Mouse (Mus musculus): ENCODE data around the gene Camta1. TPM values are rescaled to one million over a fixed set of nuclear protein-coding genes. Genes with fewer than 3 reads are reported as not detected.
A peak's percentile ranks its signal among the peaks of the same experiment; 100 is the strongest.

The Camta1 gene
- total and polyA plus RNA-seq, 2 experiments from 2014 or later, result 127 to 145 TPM

DNA sequence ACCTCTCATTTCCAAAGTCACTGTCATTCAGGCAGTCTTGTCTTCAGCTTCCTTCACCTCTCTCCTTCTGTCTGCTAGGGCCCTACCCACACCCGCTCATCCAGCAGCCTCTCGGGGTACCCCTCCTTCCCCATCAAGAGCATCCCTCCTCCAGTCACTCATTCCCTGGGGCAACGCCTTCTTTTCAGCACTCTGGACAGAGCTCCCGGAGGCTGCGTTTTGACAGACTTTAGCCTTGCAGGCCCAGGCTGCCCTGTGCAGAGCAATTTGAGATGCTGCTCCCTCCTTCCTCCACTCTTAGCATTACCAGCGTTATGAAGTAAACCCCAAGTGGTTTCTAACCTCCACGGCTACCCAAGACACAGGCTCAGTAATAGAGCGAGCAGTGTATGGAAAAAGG is 675.2 kb downstream of the Camta1 start:
- Histone ChIP-seq H3K4me1 (ENCODE audit: insufficient read depth, low read length) (no peaks in the 10 kb centered on the region), H3K27me3 (ENCODE audit: insufficient read depth, low read length) (no peaks in the 10 kb centered on the region), H3K27ac (peak overlapping the region; percentile 41; the same call in 1 of the 2 replicates), H3K36me3 (ENCODE audit: insufficient read depth, low read length) (no peaks in the 10 kb centered on the region), H3K9me3 (ENCODE audit: low read length) (no peaks in the 10 kb centered on the region), H3K4me3 (ENCODE audit: low read length) (no peak overlapping the region), H3K9ac (replicated peaks; ENCODE audit: low read length) (no peak overlapping the region), H3K4me2 (ENCODE audit: low read depth, low read length) (no peak overlapping the region)
- DNase-seq (ENCODE audit: low spot score) (peak; percentile 67), ATAC-seq (peak; percentile 66)
- no peak for TF ChIP-seq CTCF (IDR thresholded peaks at IDR 0.05; ENCODE audit: low read depth)
- 8% methylated on average over 8 of the region's 8 CpGs for WGBS

DNA sequence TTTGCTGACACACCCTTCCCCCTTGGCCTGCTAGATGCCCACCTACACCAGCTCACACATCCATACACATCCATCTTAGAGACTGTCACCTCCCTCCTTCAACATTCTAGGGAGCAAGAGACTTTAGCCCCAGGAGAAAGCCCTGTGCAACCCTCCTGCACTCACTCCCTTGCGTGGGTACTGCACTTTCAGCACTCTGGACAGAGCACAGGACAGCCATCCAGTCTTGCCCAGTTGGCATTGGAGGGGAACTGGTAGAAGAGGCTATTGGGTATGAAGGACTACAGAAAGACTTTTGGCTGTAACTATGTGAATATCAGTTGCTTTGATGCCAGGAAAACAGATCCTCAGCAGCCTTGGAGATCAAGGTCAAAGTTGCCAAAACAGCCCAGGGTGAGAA is 675.9 kb downstream of the Camta1 start:
- H3K4me1 ChIP-seq (ENCODE audit: insufficient read depth, low read length), result 0 out of 2 replicates have a peak, but pooled peaks cover 4% of the 10 kb centered on the region
- WGBS, result 26% methylated on average over 1 of the region's 1 CpGs
- TF ChIP-seq CTCF (IDR thresholded peaks at IDR 0.05; ENCODE audit: low read depth), result no peak

DNA sequence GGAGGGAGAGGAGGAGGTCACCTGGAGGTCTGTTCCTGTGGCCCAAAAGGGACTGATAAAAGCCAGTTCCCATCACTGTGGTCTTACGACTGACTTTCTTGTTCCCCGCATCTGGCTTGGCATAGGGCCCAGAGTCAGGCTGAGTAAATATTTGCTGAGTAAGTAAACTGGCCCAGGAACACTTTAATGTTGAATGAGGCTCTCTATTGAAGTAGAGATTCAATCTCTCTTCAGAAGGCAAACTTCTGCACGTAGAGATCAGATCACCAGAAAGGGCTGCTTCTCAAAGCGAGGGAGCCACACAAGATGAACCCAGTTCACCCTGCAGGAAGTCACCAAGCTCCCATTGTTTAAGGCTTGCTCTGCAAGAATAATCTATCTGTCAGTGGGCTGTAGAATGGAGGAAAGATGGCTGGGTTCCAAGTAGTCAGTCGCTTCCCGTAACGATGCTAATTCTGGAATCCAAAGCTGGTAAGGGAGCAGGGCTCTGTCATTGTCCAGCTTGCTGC is 681.2 kb downstream of the Camta1 start:
- Histone ChIP-seq H3K9me3 (ENCODE audit: low read length) (no peaks in the 10 kb centered on the region), H3K9ac (replicated peaks; ENCODE audit: low read length) (no peak overlapping the region), H3K4me1 (ENCODE audit: insufficient read depth, low read length) (peaks cover 24% of the 10 kb centered on the region), H3K27me3 (ENCODE audit: insufficient read depth, low read length) (no peaks in the 10 kb centered on the region), H3K4me2 (ENCODE audit: low read depth, low read length) (no peak overlapping the region), H3K4me3 (ENCODE audit: low read length) (no peak overlapping the region), H3K27ac (no peak overlapping the region), H3K36me3 (ENCODE audit: insufficient read depth, low read length) (no peaks in the 10 kb centered on the region)
- TF ChIP-seq CTCF (IDR thresholded peaks at IDR 0.05; ENCODE audit: low read depth), result no peak
- no peak for ATAC-seq
- 20% methylated on average over 7 of the region's 7 CpGs for WGBS
- peak; percentile 58 for DNase-seq (ENCODE audit: low spot score)

More for the DNA sequence above, 675.9 kb downstream of the Camta1 start:
- no peak for DNase-seq (ENCODE audit: low spot score)
- Histone ChIP-seq H3K27me3 (ENCODE audit: insufficient read depth, low read length) (no peaks in the 10 kb centered on the region), H3K4me2 (ENCODE audit: low read depth, low read length) (no peak overlapping the region), H3K4me3 (ENCODE audit: low read length) (no peak overlapping the region), H3K27ac (no peak overlapping the region), H3K9ac (replicated peaks; ENCODE audit: low read length) (no peak overlapping the region), H3K9me3 (ENCODE audit: low read length) (no peaks in the 10 kb centered on the region), H3K36me3 (ENCODE audit: insufficient read depth, low read length) (no peaks in the 10 kb centered on the region)
- no peak for ATAC-seq

DNA sequence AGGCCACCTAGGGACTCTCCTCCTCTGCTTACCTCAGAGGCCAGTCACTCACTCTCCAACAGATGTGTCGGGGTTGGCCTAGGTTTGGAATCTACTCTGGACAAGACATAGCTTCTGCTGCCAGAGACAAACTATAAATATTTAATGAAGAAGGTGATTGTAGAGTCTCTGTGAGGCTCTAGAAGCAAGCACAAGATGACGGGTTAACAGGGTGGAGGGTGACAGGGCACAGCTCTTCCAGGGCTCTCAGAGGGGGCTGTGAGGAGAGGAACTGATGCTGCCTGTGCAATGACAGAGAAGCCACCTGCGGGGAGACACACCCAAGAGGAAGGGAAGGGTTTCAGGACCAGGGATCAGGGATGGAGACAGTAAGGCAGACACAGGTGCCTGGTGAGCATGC is 682.0 kb downstream of the Camta1 start:
- no peaks in the 10 kb centered on the region for H3K9me3 ChIP-seq (ENCODE audit: low read length)
- no peaks in the 10 kb centered on the region for H3K36me3 ChIP-seq (ENCODE audit: insufficient read depth, low read length)
- no peak for DNase-seq (ENCODE audit: low spot score)
- no peak for TF ChIP-seq CTCF (IDR thresholded peaks at IDR 0.05; ENCODE audit: low read depth)
- peaks cover 24% of the 10 kb centered on the region for H3K4me1 ChIP-seq (ENCODE audit: insufficient read depth, low read length)
- no peak overlapping the region for H3K27ac ChIP-seq
- WGBS, result 39% methylated on average over 3 of the region's 3 CpGs
- no peak overlapping the region for H3K4me3 ChIP-seq (ENCODE audit: low read length)
- H3K9ac ChIP-seq (replicated peaks; ENCODE audit: low read length), result no peak overlapping the region
- no peaks in the 10 kb centered on the region for H3K27me3 ChIP-seq (ENCODE audit: insufficient read depth, low read length)
- no peak for ATAC-seq
- H3K4me2 ChIP-seq (ENCODE audit: low read depth, low read length), result no peak overlapping the region

DNA sequence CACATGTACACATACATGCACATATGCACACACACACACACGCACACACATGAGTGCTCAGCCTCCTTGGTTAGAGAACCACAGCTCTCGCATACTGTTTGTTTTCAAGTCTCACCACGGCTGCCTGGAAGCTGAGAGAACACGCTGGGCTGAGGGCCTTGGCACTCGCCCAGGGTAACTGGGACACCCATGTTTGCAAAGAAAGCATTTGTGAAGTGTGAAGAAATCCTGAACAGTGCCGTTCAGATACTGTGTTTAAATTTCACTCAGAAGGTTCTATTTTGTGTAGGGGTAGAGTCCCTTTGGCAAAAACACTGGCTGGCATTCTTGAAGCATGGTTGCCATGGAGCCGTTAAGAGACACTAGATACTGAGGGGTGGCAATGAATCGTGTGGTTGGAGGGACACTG is 682.7 kb downstream of the Camta1 start:
- peak; percentile 87 for ATAC-seq
- Histone ChIP-seq H3K4me3 (ENCODE audit: low read length) (no peak overlapping the region), H3K36me3 (ENCODE audit: insufficient read depth, low read length) (no peaks in the 10 kb centered on the region), H3K9ac (replicated peaks; ENCODE audit: low read length) (no peak overlapping the region), H3K27ac (peak overlapping the region; percentile 46; the same call in 1 of the 2 replicates), H3K4me1 (ENCODE audit: insufficient read depth, low read length) (peaks cover 24% of the 10 kb centered on the region), H3K4me2 (ENCODE audit: low read depth, low read length) (no peak overlapping the region), H3K27me3 (ENCODE audit: insufficient read depth, low read length) (no peaks in the 10 kb centered on the region), H3K9me3 (ENCODE audit: low read length) (no peaks in the 10 kb centered on the region)
- no peak for TF ChIP-seq CTCF (IDR thresholded peaks at IDR 0.05; ENCODE audit: low read depth)
- DNase-seq (ENCODE audit: low spot score), result peak; percentile 85
- WGBS, result 17% methylated on average over 8 of the region's 8 CpGs

DNA sequence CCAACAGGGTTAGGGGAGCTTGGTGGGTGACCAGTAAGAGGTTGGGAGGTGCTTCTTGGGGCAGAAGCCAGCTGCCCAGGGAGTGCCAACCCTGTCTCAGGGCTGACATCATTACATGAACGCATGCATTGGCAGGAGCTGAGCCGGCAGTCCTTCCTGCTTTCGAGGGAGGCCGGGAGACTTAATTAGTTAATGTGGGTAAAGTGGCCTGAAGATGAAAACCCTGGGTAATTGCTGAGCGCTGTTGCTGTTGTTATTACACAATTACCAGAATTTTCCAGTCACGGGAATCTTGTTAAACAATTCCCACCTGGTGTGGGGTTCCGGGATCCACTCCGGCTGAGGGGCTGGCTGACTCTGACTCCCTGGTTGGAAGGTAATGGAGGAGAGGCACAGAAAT is 689.1 kb downstream of the Camta1 start:
- H3K9me3 ChIP-seq (ENCODE audit: low read length), result no peaks in the 10 kb centered on the region
- H3K27ac ChIP-seq, result no peak overlapping the region; the same call in 1 of the 2 replicates
- H3K36me3 ChIP-seq (ENCODE audit: insufficient read depth, low read length), result no peaks in the 10 kb centered on the region
- no peak overlapping the region for H3K4me2 ChIP-seq (ENCODE audit: low read depth, low read length)
- no peak for TF ChIP-seq CTCF (IDR thresholded peaks at IDR 0.05; ENCODE audit: low read depth)
- no peak overlapping the region for H3K4me3 ChIP-seq (ENCODE audit: low read length)
- DNase-seq (ENCODE audit: low spot score), result no peak
- WGBS, result 32% methylated on average over 8 of the region's 8 CpGs
- no peak for ATAC-seq
- peaks cover 5% of the 10 kb centered on the region; the same call in 1 of the 2 replicates for H3K27me3 ChIP-seq (ENCODE audit: insufficient read depth, low read length)
- H3K4me1 ChIP-seq (ENCODE audit: insufficient read depth, low read length), result peaks cover 23% of the 10 kb centered on the region
- no peak overlapping the region for H3K9ac ChIP-seq (replicated peaks; ENCODE audit: low read length)

DNA sequence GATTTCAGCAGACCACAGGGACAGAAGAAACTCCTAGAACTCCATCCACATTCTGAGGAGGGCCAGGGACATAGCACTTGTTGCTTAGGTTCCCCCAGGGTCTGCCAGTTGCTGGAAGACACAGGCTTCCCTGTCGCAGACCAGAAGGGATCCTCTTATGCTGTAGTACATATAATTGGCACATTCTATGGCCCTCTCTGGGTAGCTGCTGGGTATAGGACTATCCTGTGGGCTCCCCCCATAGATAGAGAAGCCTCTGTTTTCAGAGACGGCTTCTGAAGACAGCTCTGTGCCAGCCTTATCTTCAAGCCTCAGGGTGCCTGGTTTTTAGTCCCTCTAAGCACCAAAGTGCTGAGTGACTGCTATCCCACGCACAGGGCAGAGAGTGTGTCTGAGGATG is 690.6 kb downstream of the Camta1 start:
- WGBS, result 48% methylated on average over 3 of the region's 3 CpGs
- Histone ChIP-seq H3K9me3 (ENCODE audit: low read length) (no peaks in the 10 kb centered on the region), H3K9ac (replicated peaks; ENCODE audit: low read length) (no peak overlapping the region), H3K4me2 (ENCODE audit: low read depth, low read length) (peak overlapping the region; percentile 35; the same call in 1 of the 2 replicates), H3K36me3 (ENCODE audit: insufficient read depth, low read length) (no peaks in the 10 kb centered on the region), H3K27ac (peak overlapping the region; percentile 48; the same call in 1 of the 2 replicates), H3K4me3 (ENCODE audit: low read length) (no peak overlapping the region), H3K4me1 (ENCODE audit: insufficient read depth, low read length) (peaks cover 25% of the 10 kb centered on the region), H3K27me3 (ENCODE audit: insufficient read depth, low read length) (peaks cover 5% of the 10 kb centered on the region; the same call in 1 of the 2 replicates)
- DNase-seq (ENCODE audit: low spot score) (no peak), ATAC-seq (peak; percentile 52)
- no peak for TF ChIP-seq CTCF (IDR thresholded peaks at IDR 0.05; ENCODE audit: low read depth)
